Mouse (Mus musculus): ENCODE data around the gene Trip4. TPM values are rescaled to one million over a fixed set of nuclear protein-coding genes. Genes with fewer than 3 reads are reported as not detected.
A peak's percentile ranks its signal among the peaks of the same experiment; 100 is the strongest.

Gene Trip4
- polyA plus RNA-seq, 1 experiment from 2014 or later, result 35.5 TPM

- 41% methylated on average over 7 of the region's 7 CpGs for WGBS
- H3K27ac ChIP-seq, result no peak overlapping the region
- ATAC-seq (ENCODE audit: low FRiP score), result no peak; the same call in 1 of the 2 replicates
- no peak for DNase-seq (ENCODE audit: low spot score)
- H3K9ac ChIP-seq, result no peak overlapping the region
- H3K4me3 ChIP-seq (replicated peaks; ENCODE audit: low read length), result no peak overlapping the region
- no peak overlapping the region for H3K4me2 ChIP-seq (replicated peaks)
- no peaks in the 10 kb centered on the region for H3K27me3 ChIP-seq (ENCODE audit: control insufficient read depth, insufficient read depth, low read length)
- H3K9me3 ChIP-seq (ENCODE audit: control insufficient read depth, low read length), result no peaks in the 10 kb centered on the region
- H3K36me3 ChIP-seq (replicated peaks; ENCODE audit: control insufficient read depth, insufficient read depth), result peaks cover 12% of the 10 kb centered on the region; the same call in 1 of the 2 replicates
- peaks cover 7% of the 10 kb centered on the region; the same call in 1 of the 2 replicates for H3K4me1 ChIP-seq (replicated peaks; ENCODE audit: control insufficient read depth, insufficient read depth, low read length)
These were observed 64.0 kb downstream of the Trip4 start for GRCm38 (mm10) chr9:65844421-65845165.

DNA sequence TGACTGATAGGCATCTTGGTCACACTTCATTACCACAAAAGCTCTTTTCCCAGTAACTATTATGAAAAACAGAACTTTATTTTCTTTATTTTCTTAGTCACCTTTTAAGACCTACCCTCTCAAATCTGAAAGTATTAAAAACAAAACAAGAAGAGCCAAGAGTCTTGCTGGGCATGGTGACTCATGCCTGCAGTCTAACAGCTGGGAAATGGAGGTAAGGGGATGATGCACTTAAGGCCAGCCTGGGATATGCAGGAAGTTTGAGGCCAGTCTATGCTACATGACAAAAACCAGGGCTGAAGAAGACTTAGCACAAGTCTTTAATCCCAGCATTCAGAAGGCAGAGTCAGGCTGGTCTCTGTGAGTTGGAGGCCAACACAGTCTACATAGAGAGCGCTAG, 68.8 kb downstream of the Trip4 start:
- Histone ChIP-seq H3K4me1 (replicated peaks; ENCODE audit: control insufficient read depth, insufficient read depth, low read length) (0 out of 2 replicates have a peak, but pooled peaks cover 4% of the 10 kb centered on the region), H3K9ac (no peak overlapping the region), H3K4me3 (replicated peaks; ENCODE audit: low read length) (no peak overlapping the region), H3K9me3 (ENCODE audit: control insufficient read depth, low read length) (no peaks in the 10 kb centered on the region), H3K36me3 (replicated peaks; ENCODE audit: control insufficient read depth, insufficient read depth) (peaks cover 15% of the 10 kb centered on the region), H3K4me2 (replicated peaks) (no peak overlapping the region), H3K27me3 (ENCODE audit: control insufficient read depth, insufficient read depth, low read length) (no peaks in the 10 kb centered on the region), H3K27ac (no peak overlapping the region)
- DNase-seq (ENCODE audit: low spot score) (no peak), ATAC-seq (ENCODE audit: low FRiP score) (no peak)
- WGBS, result 100% methylated on average over 1 of the region's 1 CpGs

DNA sequence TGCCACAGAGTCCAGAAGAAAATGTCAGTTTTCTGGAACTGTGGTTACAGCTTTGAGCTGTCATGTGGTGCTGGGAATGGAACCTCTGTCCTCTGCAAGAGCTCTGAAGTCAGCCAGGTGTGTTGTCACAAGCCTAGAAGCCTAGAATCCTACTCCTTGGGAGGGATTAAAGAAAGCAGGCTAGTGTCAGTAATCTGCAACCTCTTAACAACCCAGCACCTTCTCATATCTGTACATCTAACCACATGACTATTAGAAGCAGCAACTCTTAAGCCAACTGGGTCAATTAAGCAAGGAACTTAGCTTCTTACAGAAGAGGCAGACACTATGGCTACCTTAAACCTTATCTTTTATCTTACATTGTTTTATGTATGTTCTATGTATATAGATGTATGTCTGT, 71.7 kb downstream of the Trip4 start:
- Histone ChIP-seq H3K27ac (no peak overlapping the region), H3K4me1 (replicated peaks; ENCODE audit: control insufficient read depth, insufficient read depth, low read length) (0 out of 2 replicates have a peak, but pooled peaks cover 9% of the 10 kb centered on the region), H3K4me3 (replicated peaks; ENCODE audit: low read length) (no peak overlapping the region), H3K9me3 (ENCODE audit: control insufficient read depth, low read length) (no peaks in the 10 kb centered on the region), H3K4me2 (replicated peaks) (no peak overlapping the region), H3K9ac (no peak overlapping the region), H3K27me3 (ENCODE audit: control insufficient read depth, insufficient read depth, low read length) (no peaks in the 10 kb centered on the region), H3K36me3 (replicated peaks; ENCODE audit: control insufficient read depth, insufficient read depth) (peaks cover 15% of the 10 kb centered on the region)
- ATAC-seq (ENCODE audit: low FRiP score) (no peak), DNase-seq (ENCODE audit: low spot score) (no peak)

- H3K9ac ChIP-seq, result no peak overlapping the region
- no peak overlapping the region for H3K27ac ChIP-seq
- no peak overlapping the region for H3K4me3 ChIP-seq (replicated peaks; ENCODE audit: low read length)
- H3K9me3 ChIP-seq (ENCODE audit: control insufficient read depth, low read length), result no peaks in the 10 kb centered on the region
- ATAC-seq (ENCODE audit: low FRiP score) (no peak), DNase-seq (ENCODE audit: low spot score) (no peak)
- 40% methylated on average over 10 of the region's 10 CpGs for WGBS
- no peaks in the 10 kb centered on the region for H3K27me3 ChIP-seq (ENCODE audit: control insufficient read depth, insufficient read depth, low read length)
- 0 out of 2 replicates have a peak, but pooled peaks cover 9% of the 10 kb centered on the region for H3K4me1 ChIP-seq (replicated peaks; ENCODE audit: control insufficient read depth, insufficient read depth, low read length)
- peaks cover 15% of the 10 kb centered on the region for H3K36me3 ChIP-seq (replicated peaks; ENCODE audit: control insufficient read depth, insufficient read depth)
- H3K4me2 ChIP-seq (replicated peaks), result no peak overlapping the region
These were observed 73.8 kb downstream of the Trip4 start for GRCm38 (mm10) chr9:65834628-65835354.

- Histone ChIP-seq H3K27me3 (ENCODE audit: control insufficient read depth, insufficient read depth, low read length) (no peaks in the 10 kb centered on the region), H3K4me1 (replicated peaks; ENCODE audit: control insufficient read depth, insufficient read depth, low read length) (0 out of 2 replicates have a peak, but pooled peaks cover 9% of the 10 kb centered on the region), H3K9ac (no peak overlapping the region), H3K4me2 (replicated peaks) (no peak overlapping the region), H3K36me3 (replicated peaks; ENCODE audit: control insufficient read depth, insufficient read depth) (peaks cover 15% of the 10 kb centered on the region), H3K9me3 (ENCODE audit: control insufficient read depth, low read length) (no peaks in the 10 kb centered on the region), H3K27ac (no peak overlapping the region; the same call in 1 of the 2 replicates), H3K4me3 (replicated peaks; ENCODE audit: low read length) (no peak overlapping the region)
- no peak for ATAC-seq (ENCODE audit: low FRiP score)
- DNase-seq (ENCODE audit: low spot score), result no peak
These were observed 75.0 kb downstream of the Trip4 start for GRCm38 (mm10) chr9:65833640-65834039.

DNA sequence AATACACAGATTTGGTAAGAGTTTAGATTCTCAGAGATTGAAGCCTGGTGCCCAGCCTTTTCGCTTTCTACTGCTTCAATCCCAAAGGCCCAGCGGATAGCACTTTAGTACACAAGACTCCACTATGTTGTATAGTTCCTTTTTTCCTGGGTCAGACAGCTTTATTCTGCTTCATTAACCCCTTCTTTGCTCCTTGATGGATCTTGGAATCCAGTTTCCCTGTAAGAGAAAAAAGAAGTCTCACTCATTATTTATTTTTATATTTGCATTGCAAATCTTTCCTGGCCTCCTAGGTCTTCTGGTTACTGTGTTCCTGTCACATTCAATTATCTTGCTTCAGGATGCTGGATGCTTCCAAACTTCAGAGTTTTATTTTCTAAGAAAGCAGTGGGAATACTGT, 75.4 kb downstream of the Trip4 start:
- WGBS, result 28% methylated on average over 2 of the region's 2 CpGs
- no peak for DNase-seq (ENCODE audit: low spot score)
- H3K27ac ChIP-seq, result no peak overlapping the region

GRCm38 (mm10) chr9:65832041-65832440, 76.6 kb downstream of the Trip4 start:
- no peak overlapping the region for H3K4me2 ChIP-seq (replicated peaks)
- ATAC-seq (ENCODE audit: low FRiP score) (no peak), DNase-seq (ENCODE audit: low spot score) (no peak)
- H3K9ac ChIP-seq, result no peak overlapping the region
- WGBS, result 11% methylated on average over 2 of the region's 2 CpGs
- no peak overlapping the region for H3K4me3 ChIP-seq (replicated peaks; ENCODE audit: low read length)
- H3K27ac ChIP-seq, result peak overlapping the region; percentile 35; the same call in 1 of the 2 replicates
- no peaks in the 10 kb centered on the region for H3K27me3 ChIP-seq (ENCODE audit: control insufficient read depth, insufficient read depth, low read length)
- peaks cover 16% of the 10 kb centered on the region for H3K4me1 ChIP-seq (replicated peaks; ENCODE audit: control insufficient read depth, insufficient read depth, low read length)
- peaks cover 3% of the 10 kb centered on the region; the same call in 1 of the 2 replicates for H3K36me3 ChIP-seq (replicated peaks; ENCODE audit: control insufficient read depth, insufficient read depth)
- no peaks in the 10 kb centered on the region for H3K9me3 ChIP-seq (ENCODE audit: control insufficient read depth, low read length)

More for the DNA sequence above, 75.4 kb downstream of the Trip4 start:
- H3K27me3 ChIP-seq (ENCODE audit: control insufficient read depth, insufficient read depth, low read length), result no peaks in the 10 kb centered on the region
- H3K4me2 ChIP-seq (replicated peaks), result no peak overlapping the region
- H3K4me1 ChIP-seq (replicated peaks; ENCODE audit: control insufficient read depth, insufficient read depth, low read length), result peaks cover 12% of the 10 kb centered on the region; the same call in 1 of the 2 replicates
- no peak for ATAC-seq (ENCODE audit: low FRiP score)
- no peaks in the 10 kb centered on the region for H3K9me3 ChIP-seq (ENCODE audit: control insufficient read depth, low read length)
- H3K9ac ChIP-seq, result no peak overlapping the region
- H3K4me3 ChIP-seq (replicated peaks; ENCODE audit: low read length), result no peak overlapping the region
- H3K36me3 ChIP-seq (replicated peaks; ENCODE audit: control insufficient read depth, insufficient read depth), result peaks cover 13% of the 10 kb centered on the region

DNA sequence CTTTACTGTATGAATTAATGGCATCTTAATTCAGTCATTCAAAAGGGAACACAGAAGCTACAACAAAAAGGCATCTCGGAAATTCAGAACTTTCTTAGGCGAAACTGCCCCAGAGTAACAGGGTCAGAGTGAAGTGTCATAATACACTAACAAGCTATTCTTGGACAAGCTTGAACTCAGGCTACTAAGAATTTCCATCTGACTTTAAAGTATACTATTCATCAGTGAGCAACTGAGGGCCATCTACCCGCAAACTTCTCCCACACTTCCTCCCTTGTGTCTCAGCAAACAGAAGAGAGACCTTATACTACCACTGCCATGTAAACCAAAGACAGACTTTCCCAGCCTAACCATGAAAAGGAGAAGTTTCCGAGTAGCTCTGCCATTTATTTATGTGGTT, 77.4 kb downstream of the Trip4 start:
- 41% methylated on average over 4 of the region's 4 CpGs for WGBS
- no peak for DNase-seq (ENCODE audit: low spot score)
- Histone ChIP-seq H3K4me2 (replicated peaks) (no peak overlapping the region), H3K27ac (no peak overlapping the region), H3K4me3 (replicated peaks; ENCODE audit: low read length) (no peak overlapping the region), H3K36me3 (replicated peaks; ENCODE audit: control insufficient read depth, insufficient read depth) (no peaks in the 10 kb centered on the region), H3K4me1 (replicated peaks; ENCODE audit: control insufficient read depth, insufficient read depth, low read length) (peaks cover 16% of the 10 kb centered on the region), H3K9me3 (ENCODE audit: control insufficient read depth, low read length) (no peaks in the 10 kb centered on the region), H3K27me3 (ENCODE audit: control insufficient read depth, insufficient read depth, low read length) (no peaks in the 10 kb centered on the region), H3K9ac (no peak overlapping the region)
- ATAC-seq (ENCODE audit: low FRiP score), result no peak

DNA sequence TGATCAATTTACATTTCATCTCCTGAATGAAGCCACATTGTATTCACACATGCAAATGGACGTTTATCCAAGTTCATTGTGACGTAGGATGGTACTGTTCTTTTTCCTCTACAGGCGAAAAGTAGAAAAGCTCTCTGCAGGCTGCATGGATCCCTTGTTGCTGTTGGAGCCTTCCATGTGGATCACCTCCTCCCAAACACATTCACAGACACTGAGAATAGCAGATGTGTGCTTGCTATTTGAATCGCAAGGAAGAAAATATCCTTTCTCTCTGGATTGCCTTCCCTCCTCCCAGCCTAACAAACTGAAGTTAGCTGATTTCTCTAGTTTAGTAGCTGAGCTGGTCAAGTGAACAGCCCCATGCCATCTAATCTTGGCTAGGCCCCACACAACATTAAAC, 78.3 kb downstream of the Trip4 start:
- H3K27me3 ChIP-seq (ENCODE audit: control insufficient read depth, insufficient read depth, low read length), result no peaks in the 10 kb centered on the region
- no peak overlapping the region for H3K27ac ChIP-seq
- H3K36me3 ChIP-seq (replicated peaks; ENCODE audit: control insufficient read depth, insufficient read depth), result no peaks in the 10 kb centered on the region
- ATAC-seq (ENCODE audit: low FRiP score) (no peak), DNase-seq (ENCODE audit: low spot score) (no peak)
- H3K4me1 ChIP-seq (replicated peaks; ENCODE audit: control insufficient read depth, insufficient read depth, low read length), result peaks cover 22% of the 10 kb centered on the region
- no peaks in the 10 kb centered on the region for H3K9me3 ChIP-seq (ENCODE audit: control insufficient read depth, low read length)
- no peak overlapping the region for H3K9ac ChIP-seq
- 71% methylated on average over 4 of the region's 4 CpGs for WGBS
- H3K4me2 ChIP-seq (replicated peaks), result no peak overlapping the region
- H3K4me3 ChIP-seq (replicated peaks; ENCODE audit: low read length), result no peak overlapping the region
